Mouse (Mus musculus) left cerebral cortex, postnatal 4 days (tissue): ENCODE data around the gene Fancd2. TPM values are rescaled to one million over a fixed set of nuclear protein-coding genes. Genes with fewer than 3 reads are reported as not detected.

Experiments used
- microRNA-seq: library from miRNA; unstranded; fragments of <30 nt; microRNA quantifications from one replicate; pipeline ENCODE4 v1.2.0, GENCODE M21; 2022
- total RNA-seq, 2 experiments: library from RNA; stranded (reverse); gene quantifications; 2 replicates each; pipeline ENCODE4 v1.2.3; 2021

The Fancd2 gene
- total RNA-seq, 2 experiments from 2014 or later, result 5.4 to 7.0 TPM

Small RNA genes lying within 50 kb of the gene (microRNA-seq; reads per million reads assigned to microRNA genes)
- gene Gm23365, result not detected

Other genes starting within 250 kb of the Fancd2 start
- gene Cpne9, start 249.4 kb upstream of the Fancd2 start, total RNA-seq, result 1 to 10 TPM; 7.3 to 8.3 TPM
- gene Brpf1, start 224.5 kb upstream of the Fancd2 start, total RNA-seq, result 10 to 100 TPM; 32.8 TPM
- gene Ogg1, start 204.7 kb upstream of the Fancd2 start, total RNA-seq, result 1 to 10 TPM; 8.8 to 9.4 TPM
- gene Camk1, start 187.7 kb upstream of the Fancd2 start, total RNA-seq, result 100 to 1,000 TPM in 1 of 2 experiments, 10 to 100 TPM in 1; 94.4 to 104 TPM
- 10 to 100 TPM; 64.4 to 68.2 TPM for gene Tada3, start 153.8 kb upstream of the Fancd2 start, total RNA-seq
- 100 to 1,000 TPM; 288 to 299 TPM for gene Arpc4, start 153.6 kb upstream of the Fancd2 start, total RNA-seq
- 10 to 100 TPM; 12.4 to 14.1 TPM for gene Ttll3, start 142.4 kb upstream of the Fancd2 start, total RNA-seq
- 10 to 100 TPM; 14.4 to 15.2 TPM for gene Rpusd3, start 112.3 kb upstream of the Fancd2 start, total RNA-seq
- gene Cidec, start 95.9 kb upstream of the Fancd2 start, total RNA-seq, result not detected
- 10 to 100 TPM; 39.1 to 44.9 TPM for gene Jagn1, start 89.1 kb upstream of the Fancd2 start, total RNA-seq
- under 1 TPM; 0.26 to 0.30 TPM for gene Il17re, start 73.2 kb upstream of the Fancd2 start, total RNA-seq
- 1 to 10 TPM; 2.2 to 2.4 TPM for gene Il17rc, start 60.3 kb upstream of the Fancd2 start, total RNA-seq
- 10 to 100 TPM; 80.4 to 82.1 TPM for gene Creld1, start 48.4 kb upstream of the Fancd2 start, total RNA-seq
- gene Prrt3, start 29.8 kb upstream of the Fancd2 start, total RNA-seq, result 10 to 100 TPM; 15.5 to 19.7 TPM
- 10 to 100 TPM; 62.3 to 71.1 TPM for gene Emc3, start within 50 bp of the Fancd2 start, total RNA-seq
- under 1 TPM in 1 of 2 experiments, not detected in 1; 0.28 TPM for gene Fancd2os, start 69.0 kb downstream of the Fancd2 start, total RNA-seq
- gene Brk1, start 73.1 kb downstream of the Fancd2 start, total RNA-seq, result 100 to 1,000 TPM; 166 to 181 TPM
- 10 to 100 TPM; 50.0 to 61.8 TPM for gene Vhl, start 92.3 kb downstream of the Fancd2 start, total RNA-seq
- gene Irak2, start 106.8 kb downstream of the Fancd2 start, total RNA-seq, result 1 to 10 TPM; 7.9 to 8.1 TPM
- gene Tatdn2, start 165.4 kb downstream of the Fancd2 start, total RNA-seq, result 10 to 100 TPM; 95.0 to 98.1 TPM
- not detected for gene Ghrl, start 188.2 kb downstream of the Fancd2 start, total RNA-seq
- gene Sec13, start 209.1 kb downstream of the Fancd2 start, total RNA-seq, result 100 to 1,000 TPM; 100 to 104 TPM